Mouse (Mus musculus): ENCODE data around the gene Actr2. TPM values are rescaled to one million over a fixed set of nuclear protein-coding genes. Genes with fewer than 3 reads are reported as not detected.

Actr2 gene
- polyA plus RNA-seq, 1 experiment = 30.2 TPM

DNA sequence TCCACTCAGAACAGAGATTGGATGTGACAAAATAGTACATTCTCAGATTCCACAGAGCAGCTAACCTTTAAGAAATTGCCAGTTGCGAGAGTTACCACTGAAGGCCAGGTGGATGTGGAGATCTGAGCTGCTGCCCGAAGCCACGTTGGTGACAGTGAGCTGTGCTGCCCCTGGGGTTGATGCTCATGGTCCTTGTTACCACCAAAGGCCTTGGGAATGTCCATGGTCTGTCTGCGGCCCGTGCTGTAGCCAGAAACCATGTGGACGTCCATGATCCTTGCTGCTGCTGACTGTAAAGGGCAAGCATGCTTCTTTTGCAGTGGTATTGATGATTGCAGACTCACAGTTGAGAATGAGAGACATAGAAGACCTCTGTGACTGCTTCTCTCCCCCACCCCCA lies 84.3 kb downstream of the Actr2 start:
- Histone ChIP-seq H3K79me2 (ENCODE audit: control insufficient read depth, insufficient read depth) (no peaks in the 10 kb centered on the region), H3ac (ENCODE audit: control insufficient read depth, insufficient read length) (no peak overlapping the region), H3K27me3 (ENCODE audit: control insufficient read depth, insufficient read depth, insufficient read length) (no peaks in the 10 kb centered on the region), H3K4me2 (ENCODE audit: low read depth) (no peak overlapping the region), H3K4me3 (no peak overlapping the region), H3K36me3 (ENCODE audit: control insufficient read depth, insufficient read depth) (peaks cover 14% of the 10 kb centered on the region)
- TF ChIP-seq MYOG (IDR thresholded peaks at IDR 0.05; ENCODE audit: control insufficient read depth in 1 of 3, insufficient read depth in 1 of 3, insufficient read length in 2 of 3, low read depth in 2 of 3) (no peak), E2F4 (IDR thresholded peaks at IDR 0.05; ENCODE audit: insufficient read depth) (no peak), POLR2A (IDR thresholded peaks at IDR 0.05; ENCODE audit: insufficient read length, low read depth) (no peak), CEBPB (IDR thresholded peaks at IDR 0.05; ENCODE audit: insufficient read depth, poor library complexity, severe bottlenecking) (no peak), USF1 (IDR thresholded peaks at IDR 0.05; ENCODE audit: low read depth) (no peak), SRF (IDR thresholded peaks at IDR 0.05; ENCODE audit: control insufficient read depth, insufficient read length, low read depth) (no peak), MAX (IDR thresholded peaks at IDR 0.05; ENCODE audit: low read depth) (no peak), REST (IDR thresholded peaks at IDR 0.05; ENCODE audit: insufficient read depth, insufficient read length) (no peak)

DNA sequence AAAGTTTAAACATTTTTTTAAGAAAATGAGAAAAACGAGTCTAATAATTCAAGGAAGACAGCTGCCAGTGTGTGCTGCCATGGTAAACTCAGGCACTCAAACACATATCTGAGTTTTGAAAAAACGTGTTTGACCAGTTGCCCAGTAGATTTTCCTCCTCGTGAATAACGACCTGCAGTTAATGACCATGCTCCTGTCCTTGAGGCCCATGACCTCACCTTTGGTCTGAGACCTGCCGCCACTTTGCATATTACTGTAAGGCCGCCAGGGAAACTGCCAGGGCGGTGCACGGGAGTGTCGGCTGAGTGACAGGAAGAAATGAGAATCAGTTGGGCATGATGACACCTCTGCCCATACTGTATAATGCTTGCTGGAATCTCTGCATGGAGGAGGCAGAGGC lies 85.0 kb downstream of the Actr2 start:
- H3ac ChIP-seq (ENCODE audit: control insufficient read depth, insufficient read length) = no peak overlapping the region
- no peak overlapping the region for H3K4me2 ChIP-seq (ENCODE audit: low read depth)
- no peaks in the 10 kb centered on the region for H3K79me2 ChIP-seq (ENCODE audit: control insufficient read depth, insufficient read depth)
- no peaks in the 10 kb centered on the region for H3K27me3 ChIP-seq (ENCODE audit: control insufficient read depth, insufficient read depth, insufficient read length)
- peaks cover 15% of the 10 kb centered on the region for H3K36me3 ChIP-seq (ENCODE audit: control insufficient read depth, insufficient read depth)
- H3K4me3 ChIP-seq = no peak overlapping the region
- TF ChIP-seq USF1 (IDR thresholded peaks at IDR 0.05; ENCODE audit: low read depth) (no peak), REST (IDR thresholded peaks at IDR 0.05; ENCODE audit: insufficient read depth, insufficient read length) (no peak), TCF12 (IDR thresholded peaks at IDR 0.05; ENCODE audit: insufficient read depth, poor library complexity, severe bottlenecking) (no peak), MAX (IDR thresholded peaks at IDR 0.05; ENCODE audit: low read depth) (no peak), E2F4 (IDR thresholded peaks at IDR 0.05; ENCODE audit: insufficient read depth) (no peak), TCF3 (IDR thresholded peaks at IDR 0.05; ENCODE audit: insufficient read length, low read depth) (no peak), SRF (IDR thresholded peaks at IDR 0.05; ENCODE audit: control insufficient read depth, insufficient read length, low read depth) (no peak), POLR2AphosphoS2 (IDR thresholded peaks at IDR 0.05; ENCODE audit: insufficient read length, low read depth) (no peak), MYOD1 (IDR thresholded peaks at IDR 0.05; ENCODE audit: control insufficient read depth in 1 of 3, insufficient read length in 2 of 3, low read depth in 2 of 3) (no peak), CEBPB (IDR thresholded peaks at IDR 0.05; ENCODE audit: insufficient read depth, poor library complexity, severe bottlenecking) (no peak), MYOG (IDR thresholded peaks at IDR 0.05; ENCODE audit: control insufficient read depth in 1 of 3, insufficient read depth in 1 of 3, insufficient read length in 2 of 3, low read depth in 2 of 3) (no peak), POLR2A (IDR thresholded peaks at IDR 0.05; ENCODE audit: insufficient read length, low read depth) (no peak)

- H3K27me3 ChIP-seq (ENCODE audit: control insufficient read depth, insufficient read depth, insufficient read length) = no peaks in the 10 kb centered on the region
- H3K36me3 ChIP-seq (ENCODE audit: control insufficient read depth, insufficient read depth) = peaks cover 26% of the 10 kb centered on the region
- no peak overlapping the region for H3K4me2 ChIP-seq (ENCODE audit: low read depth)
- TF ChIP-seq REST (IDR thresholded peaks at IDR 0.05; ENCODE audit: insufficient read depth, insufficient read length) (no peak), E2F4 (IDR thresholded peaks at IDR 0.05; ENCODE audit: insufficient read depth) (no peak), MAX (IDR thresholded peaks at IDR 0.05; ENCODE audit: low read depth) (no peak), POLR2A (IDR thresholded peaks at IDR 0.05; ENCODE audit: insufficient read length, low read depth) (no peak), TCF3 (IDR thresholded peaks at IDR 0.05; ENCODE audit: insufficient read length, low read depth) (no peak)
- H3K4me3 ChIP-seq = no peak overlapping the region
- no peak overlapping the region for H3ac ChIP-seq (ENCODE audit: control insufficient read depth, insufficient read length)
- H3K79me2 ChIP-seq (ENCODE audit: control insufficient read depth, insufficient read depth) = no peaks in the 10 kb centered on the region
Measured at GRCm38 (mm10) chr11:20025899-20026298, 86.8 kb downstream of the Actr2 start.

GRCm38 (mm10) chr11:20022911-20023482 lies 89.7 kb downstream of the Actr2 start:
- no peaks in the 10 kb centered on the region for H3K79me2 ChIP-seq (ENCODE audit: control insufficient read depth, insufficient read depth)

DNA sequence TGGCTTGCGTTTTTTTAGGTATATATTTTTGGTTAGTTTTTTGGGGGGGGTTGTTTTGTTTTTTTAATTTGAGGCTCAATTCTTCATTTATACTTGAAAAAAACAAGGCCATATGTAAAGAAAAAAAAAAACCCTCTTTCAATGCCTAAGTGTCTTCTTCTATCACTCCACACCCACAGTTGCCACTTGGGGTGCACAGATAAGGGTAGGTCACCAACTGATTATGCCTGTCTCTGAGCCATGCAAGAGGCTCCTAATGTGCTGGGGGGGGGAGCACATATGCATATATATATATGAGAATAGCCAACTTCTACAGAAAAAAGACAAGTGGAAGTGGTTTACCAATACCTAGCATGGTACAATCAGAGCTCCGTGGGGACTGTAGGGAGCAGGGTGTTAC lies 90.3 kb downstream of the Actr2 start:
- H3K27me3 ChIP-seq (ENCODE audit: control insufficient read depth, insufficient read depth, insufficient read length) = no peaks in the 10 kb centered on the region
- no peak overlapping the region for H3K4me2 ChIP-seq (ENCODE audit: low read depth)
- TF ChIP-seq SRF (IDR thresholded peaks at IDR 0.05; ENCODE audit: control insufficient read depth, insufficient read length, low read depth) (no peak), MYOD1 (IDR thresholded peaks at IDR 0.05; ENCODE audit: control insufficient read depth in 1 of 3, insufficient read length in 2 of 3, low read depth in 2 of 3) (no peak), REST (IDR thresholded peaks at IDR 0.05; ENCODE audit: insufficient read depth, insufficient read length) (no peak), CEBPB (IDR thresholded peaks at IDR 0.05; ENCODE audit: insufficient read depth, poor library complexity, severe bottlenecking) (no peak), POLR2AphosphoS2 (IDR thresholded peaks at IDR 0.05; ENCODE audit: insufficient read length, low read depth) (no peak), E2F4 (IDR thresholded peaks at IDR 0.05; ENCODE audit: insufficient read depth) (no peak), TCF3 (IDR thresholded peaks at IDR 0.05; ENCODE audit: insufficient read length, low read depth) (no peak), USF1 (IDR thresholded peaks at IDR 0.05; ENCODE audit: low read depth) (no peak), TCF12 (IDR thresholded peaks at IDR 0.05; ENCODE audit: insufficient read depth, poor library complexity, severe bottlenecking) (no peak), MAX (IDR thresholded peaks at IDR 0.05; ENCODE audit: low read depth) (no peak), POLR2A (IDR thresholded peaks at IDR 0.05; ENCODE audit: insufficient read length, low read depth) (no peak), MYOG (IDR thresholded peaks at IDR 0.05; ENCODE audit: control insufficient read depth in 1 of 3, insufficient read depth in 1 of 3, insufficient read length in 2 of 3, low read depth in 2 of 3) (no peak)
- H3K79me2 ChIP-seq (ENCODE audit: control insufficient read depth, insufficient read depth) = no peaks in the 10 kb centered on the region
- H3K4me3 ChIP-seq = no peak overlapping the region
- H3ac ChIP-seq (ENCODE audit: control insufficient read depth, insufficient read length) = no peak overlapping the region
- peaks cover 48% of the 10 kb centered on the region for H3K36me3 ChIP-seq (ENCODE audit: control insufficient read depth, insufficient read depth)

More at GRCm38 (mm10) chr11:20022911-20023482, 89.7 kb downstream of the Actr2 start:
- no peaks in the 10 kb centered on the region for H3K27me3 ChIP-seq (ENCODE audit: control insufficient read depth, insufficient read depth, insufficient read length)
- peaks cover 48% of the 10 kb centered on the region for H3K36me3 ChIP-seq (ENCODE audit: control insufficient read depth, insufficient read depth)
- no peak overlapping the region for H3K4me3 ChIP-seq
- no peak overlapping the region for H3ac ChIP-seq (ENCODE audit: control insufficient read depth, insufficient read length)
- no peak overlapping the region for H3K4me2 ChIP-seq (ENCODE audit: low read depth)
- TF ChIP-seq MYOG (IDR thresholded peaks at IDR 0.05; ENCODE audit: control insufficient read depth in 1 of 3, insufficient read depth in 1 of 3, insufficient read length in 2 of 3, low read depth in 2 of 3) = no peak
- no peak for TF ChIP-seq TCF12 (IDR thresholded peaks at IDR 0.05; ENCODE audit: insufficient read depth, poor library complexity, severe bottlenecking)
- no peak for TF ChIP-seq POLR2A (IDR thresholded peaks at IDR 0.05; ENCODE audit: insufficient read length, low read depth)
- no peak for TF ChIP-seq MYOD1 (IDR thresholded peaks at IDR 0.05; ENCODE audit: control insufficient read depth in 1 of 3, insufficient read length in 2 of 3, low read depth in 2 of 3)
- TF ChIP-seq REST (IDR thresholded peaks at IDR 0.05; ENCODE audit: insufficient read depth, insufficient read length) = no peak
- TF ChIP-seq MAX (IDR thresholded peaks at IDR 0.05; ENCODE audit: low read depth) = no peak
- no peak for TF ChIP-seq E2F4 (IDR thresholded peaks at IDR 0.05; ENCODE audit: insufficient read depth)
- TF ChIP-seq USF1 (IDR thresholded peaks at IDR 0.05; ENCODE audit: low read depth) = no peak

Measured in myocyte (in vitro differentiated cells).